ENCODE assay signal across 10 mouse cellular contexts in genomic region chr13:110097424-110098050, GRCm38 (mm10).
DNase-seq lines count a peak whose midpoint lies in the region; ATAC-seq lines count a peak whose summit lies in the region.
"Had no signal": no experiment of that assay in that cellular context is flagged by ENCODE, and none has a peak within 500 bp of the region (broad histone marks: within the 10 kb centered on the region; RNA-seq: fewer than 3 reads in every experiment).

No protein-coding gene starts in this region.

- H3K9ac ChIP-seq in hindbrain, embryonic 12.5 days = no peak overlapping the region
- H3K9ac ChIP-seq in hindbrain, embryonic 11.5 days (ENCODE audit: low read depth, low read length) = no peak overlapping the region
- no peak overlapping the region for H3K9ac ChIP-seq in hindbrain, embryonic 14.5 days

- no peaks in the 10 kb centered on the region for H3K27me3 ChIP-seq in hindbrain, embryonic 12.5 days
- no peaks in the 10 kb centered on the region for H3K27me3 ChIP-seq in hindbrain, embryonic 11.5 days (ENCODE audit: control insufficient read depth, insufficient read depth, low read length)
- no peaks in the 10 kb centered on the region for H3K27me3 ChIP-seq in hindbrain, embryonic 14.5 days (ENCODE audit: control insufficient read depth, insufficient read depth, low read length)

- 74% methylated on average over 6 of the region's 6 CpGs for WGBS in hindbrain, embryonic 12.5 days
- WGBS in hindbrain, embryonic 11.5 days = 75% methylated on average over 6 of the region's 6 CpGs
- WGBS in hindbrain, embryonic 14.5 days = 72% methylated on average over 6 of the region's 6 CpGs

- H3K36me3 ChIP-seq in hindbrain, embryonic 12.5 days = no peaks in the 10 kb centered on the region
- no peaks in the 10 kb centered on the region for H3K36me3 ChIP-seq in hindbrain, embryonic 11.5 days (ENCODE audit: control insufficient read depth, insufficient read depth, low read length)
- H3K36me3 ChIP-seq in hindbrain, embryonic 14.5 days (replicated peaks; ENCODE audit: control insufficient read depth, insufficient read depth) = no peaks in the 10 kb centered on the region

- no peak for DNase-seq in hindbrain, embryonic 11.5 days (ENCODE audit: low spot score)
- DNase-seq in right cerebral cortex, adult 2 months (ENCODE audit: low spot score in 2 of 2) = peak; percentile 47 to 57
- DNase-seq in right cerebral cortex, postnatal 4 days = no peak
- DNase-seq in hindbrain, embryonic 14.5 days (ENCODE audit: low spot score) = no peak
- DNase-seq in testis, postnatal 10 days (ENCODE audit: low spot score) = peak; percentile 42
- no peak for DNase-seq in thymus, postnatal 14 days
- no peak for DNase-seq in c-Kit-positive CD71-positive TER-119-positive erythroid progenitor cells, embryonic 14.5 days (ENCODE audit: low spot score)
- DNase-seq: retina, postnatal 1 day; thymus, postnatal 4 days had no signal

- H3K9me3 ChIP-seq in hindbrain, embryonic 12.5 days (replicated peaks) = no peaks in the 10 kb centered on the region
- no peaks in the 10 kb centered on the region for H3K9me3 ChIP-seq in hindbrain, embryonic 11.5 days (ENCODE audit: control insufficient read depth, low read length)
- H3K9me3 ChIP-seq in hindbrain, embryonic 14.5 days (ENCODE audit: control insufficient read depth, low read length) = no peaks in the 10 kb centered on the region

- no peak for ATAC-seq in hindbrain, embryonic 12.5 days (ENCODE audit: low FRiP score)
- ATAC-seq in hindbrain, embryonic 11.5 days (ENCODE audit: low FRiP score) = no peak
- peak; percentile 39; the same call in 1 of the 2 replicates for ATAC-seq in hindbrain, embryonic 14.5 days (ENCODE audit: low FRiP score)

- no peak overlapping the region for H3K4me3 ChIP-seq in hindbrain, embryonic 12.5 days
- H3K4me3 ChIP-seq in hindbrain, embryonic 11.5 days (ENCODE audit: low read depth, low read length) = no peak overlapping the region
- no peak overlapping the region for H3K4me3 ChIP-seq in hindbrain, embryonic 14.5 days (replicated peaks; ENCODE audit: low read length)

- H3K27ac ChIP-seq in hindbrain, embryonic 12.5 days = 0 out of 2 replicates have a peak overlapping the region, but pooled peaks have one; percentile 1
- no peak overlapping the region for H3K27ac ChIP-seq in hindbrain, embryonic 11.5 days (ENCODE audit: low read depth, low read length)
- H3K27ac ChIP-seq in hindbrain, embryonic 14.5 days = peak overlapping the region; percentile 60

- no peak overlapping the region for H3K4me2 ChIP-seq in hindbrain, embryonic 12.5 days (replicated peaks)
- H3K4me2 ChIP-seq in hindbrain, embryonic 11.5 days (replicated peaks; ENCODE audit: low read depth, low read length) = no peak overlapping the region
- no peak overlapping the region for H3K4me2 ChIP-seq in hindbrain, embryonic 14.5 days (replicated peaks)

- H3K4me1 ChIP-seq in hindbrain, embryonic 12.5 days = peaks cover 27% of the 10 kb centered on the region
- H3K4me1 ChIP-seq in hindbrain, embryonic 11.5 days (replicated peaks; ENCODE audit: control insufficient read depth, insufficient read depth, low read length) = no peaks in the 10 kb centered on the region
- peaks cover 29% of the 10 kb centered on the region for H3K4me1 ChIP-seq in hindbrain, embryonic 14.5 days (replicated peaks; ENCODE audit: control insufficient read depth, insufficient read depth, low read length)

Comparison
In these comparisons a context has a peak if more than half of its experiments do, and no peak if none do; other contexts are left out.
1. DNase-seq: peak in right cerebral cortex, adult 2 months (2 of 2) and testis, postnatal 10 days (single experiment); none in hindbrain, embryonic 11.5 days (single experiment), right cerebral cortex, postnatal 4 days (single experiment), hindbrain, embryonic 14.5 days (single experiment), thymus, postnatal 14 days (single experiment) and c-Kit-positive CD71-positive TER-119-positive erythroid progenitor cells, embryonic 14.5 days (single experiment).